Mouse (Mus musculus): ENCODE data around the gene Bud23. TPM values are rescaled to one million over a fixed set of nuclear protein-coding genes. Genes with fewer than 3 reads are reported as not detected.

The Bud23 gene
- polyA plus RNA-seq, 1 experiment: 56.4 TPM

- DNase-seq: no peak
- Histone ChIP-seq H3K4me1 (ENCODE audit: control insufficient read depth, insufficient read depth, low read length) (no peaks in the 10 kb centered on the region), H3K4me3 (replicated peaks; ENCODE audit: extremely low read depth, low read depth, low read length) (no peak overlapping the region)
- WGBS: 86% methylated on average over 5 of the region's 5 CpGs
- TF ChIP-seq POLR2A (IDR thresholded peaks at IDR 0.05; ENCODE audit: borderline replicate concordance, extremely low read depth, low read depth, low read length) (no peak), CTCF (IDR thresholded peaks at IDR 0.05; ENCODE audit: insufficient read depth, low read length) (no peak)
Measured at GRCm38 (mm10) chr5:135048539-135048938, 16.2 kb downstream of the Bud23 start.

DNA sequence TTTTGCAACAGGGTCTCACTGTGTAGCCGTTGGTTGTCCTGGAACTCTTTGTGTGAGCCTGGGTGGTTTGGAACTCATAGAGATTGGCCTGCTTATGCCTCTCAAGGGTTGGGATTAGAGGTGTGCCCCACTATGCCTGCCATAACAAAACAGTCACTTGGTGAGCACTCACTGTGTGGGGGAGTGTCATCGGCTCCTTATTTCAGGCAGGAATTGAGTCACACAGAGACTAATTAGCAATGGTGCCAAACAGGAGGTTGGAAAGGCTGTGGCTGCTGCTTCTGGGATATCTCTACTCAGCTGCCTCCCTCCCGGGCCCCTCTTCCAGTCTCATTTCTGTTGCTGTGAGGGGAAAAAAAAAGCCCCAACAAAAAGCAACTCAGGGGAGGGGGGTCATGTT, 20.2 kb downstream of the Bud23 start:
- no peak for TF ChIP-seq CTCF (IDR thresholded peaks at IDR 0.05; ENCODE audit: insufficient read depth, low read length)
- no peak for TF ChIP-seq POLR2A (IDR thresholded peaks at IDR 0.05; ENCODE audit: borderline replicate concordance, extremely low read depth, low read depth, low read length)
- no peak overlapping the region for H3K4me3 ChIP-seq (replicated peaks; ENCODE audit: extremely low read depth, low read depth, low read length)
- 87% methylated on average over 3 of the region's 3 CpGs for WGBS

DNA sequence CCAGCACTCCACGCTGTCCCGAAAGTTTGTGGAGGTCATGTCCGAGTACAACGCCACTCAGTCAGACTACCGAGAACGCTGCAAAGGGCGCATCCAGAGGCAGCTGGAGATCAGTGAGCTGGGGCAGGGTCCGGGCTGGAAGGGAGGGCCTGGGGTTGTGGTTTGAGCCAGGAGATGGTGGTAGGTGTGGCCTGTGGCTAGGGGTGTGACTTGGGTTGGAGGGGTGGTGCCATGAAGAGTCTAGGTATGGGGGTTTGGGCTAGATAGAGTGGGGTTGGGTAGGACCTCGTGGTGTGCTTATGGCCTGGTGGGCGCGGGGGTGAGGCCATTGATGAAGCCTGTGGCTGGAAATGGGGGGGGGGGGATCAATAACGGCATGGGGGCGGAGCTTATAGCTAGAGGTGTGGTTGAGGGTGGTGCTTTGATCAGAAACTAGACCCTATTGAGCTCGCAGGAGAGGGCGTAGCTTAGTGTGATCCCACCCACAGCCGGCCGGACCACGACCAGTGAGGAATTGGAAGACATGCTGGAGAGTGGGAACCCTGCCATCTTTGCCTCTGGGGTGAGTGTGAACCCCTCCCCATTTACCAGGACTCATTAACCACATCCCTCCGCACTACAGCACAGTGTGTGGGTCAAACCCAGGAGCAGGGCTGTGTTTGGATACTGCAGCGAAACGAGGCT, 22.5 kb downstream of the Bud23 start:
- Histone ChIP-seq H3K4me1 (ENCODE audit: control insufficient read depth, insufficient read depth, low read length) (no peaks in the 10 kb centered on the region), H3K4me3 (replicated peaks; ENCODE audit: extremely low read depth, low read depth, low read length) (no peak overlapping the region)
- no peak for TF ChIP-seq POLR2A (IDR thresholded peaks at IDR 0.05; ENCODE audit: borderline replicate concordance, extremely low read depth, low read depth, low read length)
- no peak for TF ChIP-seq CTCF (IDR thresholded peaks at IDR 0.05; ENCODE audit: insufficient read depth, low read length)
- DNase-seq: no peak
- WGBS: 71% methylated on average over 21 of the region's 21 CpGs

More for the DNA sequence above, 20.2 kb downstream of the Bud23 start:
- H3K4me1 ChIP-seq (ENCODE audit: control insufficient read depth, insufficient read depth, low read length): no peaks in the 10 kb centered on the region
- DNase-seq: no peak

GRCm38 (mm10) chr5:135040777-135041176, 24.0 kb downstream of the Bud23 start:
- TF ChIP-seq POLR2A (IDR thresholded peaks at IDR 0.05; ENCODE audit: borderline replicate concordance, extremely low read depth, low read depth, low read length): no peak
- TF ChIP-seq CTCF (IDR thresholded peaks at IDR 0.05; ENCODE audit: insufficient read depth, low read length): no peak
- no peaks in the 10 kb centered on the region for H3K4me1 ChIP-seq (ENCODE audit: control insufficient read depth, insufficient read depth, low read length)
- no peak for DNase-seq
- 64% methylated on average over 11 of the region's 11 CpGs for WGBS
- H3K4me3 ChIP-seq (replicated peaks; ENCODE audit: extremely low read depth, low read depth, low read length): no peak overlapping the region

- WGBS: 48% methylated on average over 6 of the region's 6 CpGs
- Histone ChIP-seq H3K4me1 (ENCODE audit: control insufficient read depth, insufficient read depth, low read length) (no peaks in the 10 kb centered on the region), H3K4me3 (replicated peaks; ENCODE audit: extremely low read depth, low read depth, low read length) (no peak overlapping the region)
- DNase-seq: no peak
- TF ChIP-seq CTCF (IDR thresholded peaks at IDR 0.05; ENCODE audit: insufficient read depth, low read length): no peak
Measured at GRCm38 (mm10) chr5:135040059-135040458, 24.7 kb downstream of the Bud23 start.

- DNase-seq: no peak
- no peak for TF ChIP-seq POLR2A (IDR thresholded peaks at IDR 0.05; ENCODE audit: borderline replicate concordance, extremely low read depth, low read depth, low read length)
- no peak for TF ChIP-seq CTCF (IDR thresholded peaks at IDR 0.05; ENCODE audit: insufficient read depth, low read length)
- no peak overlapping the region for H3K4me3 ChIP-seq (replicated peaks; ENCODE audit: extremely low read depth, low read depth, low read length)
- 79% methylated on average over 9 of the region's 9 CpGs for WGBS
- no peaks in the 10 kb centered on the region for H3K4me1 ChIP-seq (ENCODE audit: control insufficient read depth, insufficient read depth, low read length)
Measured at GRCm38 (mm10) chr5:135039541-135039940, 25.2 kb downstream of the Bud23 start.

DNA sequence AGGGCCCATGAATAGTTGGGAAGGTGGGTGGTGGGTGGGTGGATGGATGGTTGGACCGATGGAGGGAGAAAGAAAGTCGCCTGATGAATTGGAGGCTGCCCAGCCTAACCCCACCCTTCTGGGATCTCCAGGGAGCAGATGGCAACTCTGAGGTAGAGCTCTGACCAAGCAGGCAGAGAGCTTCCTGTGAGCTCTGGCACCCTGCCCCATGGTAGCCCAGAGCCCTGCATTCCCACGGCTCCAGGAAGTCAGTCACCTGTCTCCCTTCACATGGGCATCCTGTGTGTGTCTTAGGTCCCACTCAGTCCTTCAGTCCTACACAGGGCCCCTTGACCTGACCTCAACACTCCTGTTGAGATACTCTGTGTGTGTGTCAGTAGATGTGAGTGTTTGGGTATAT, 26.8 kb downstream of the Bud23 start:
- 61% methylated on average over 3 of the region's 3 CpGs for WGBS
- H3K4me1 ChIP-seq (ENCODE audit: control insufficient read depth, insufficient read depth, low read length): no peaks in the 10 kb centered on the region
- TF ChIP-seq POLR2A (IDR thresholded peaks at IDR 0.05; ENCODE audit: borderline replicate concordance, extremely low read depth, low read depth, low read length): no peak
- no peak for TF ChIP-seq CTCF (IDR thresholded peaks at IDR 0.05; ENCODE audit: insufficient read depth, low read length)
- DNase-seq: no peak
- H3K4me3 ChIP-seq (replicated peaks; ENCODE audit: extremely low read depth, low read depth, low read length): no peak overlapping the region

- no peak for DNase-seq
Measured at GRCm38 (mm10) chr5:135035608-135036359, 29.0 kb downstream of the Bud23 start.

GRCm38 (mm10) chr5:135034593-135034992, 30.2 kb downstream of the Bud23 start:
- 96% methylated on average over 2 of the region's 2 CpGs for WGBS
- Histone ChIP-seq H3K4me3 (replicated peaks; ENCODE audit: extremely low read depth, low read depth, low read length) (no peak overlapping the region), H3K4me1 (ENCODE audit: control insufficient read depth, insufficient read depth, low read length) (no peaks in the 10 kb centered on the region)
- no peak for TF ChIP-seq POLR2A (IDR thresholded peaks at IDR 0.05; ENCODE audit: borderline replicate concordance, extremely low read depth, low read depth, low read length)
- TF ChIP-seq CTCF (IDR thresholded peaks at IDR 0.05; ENCODE audit: insufficient read depth, low read length): no peak
- no peak for DNase-seq

More at GRCm38 (mm10) chr5:135035608-135036359, 29.0 kb downstream of the Bud23 start:
- Histone ChIP-seq H3K4me3 (replicated peaks; ENCODE audit: extremely low read depth, low read depth, low read length) (no peak overlapping the region), H3K4me1 (ENCODE audit: control insufficient read depth, insufficient read depth, low read length) (no peaks in the 10 kb centered on the region)
- 64% methylated on average over 18 of the region's 18 CpGs for WGBS
- TF ChIP-seq POLR2A (IDR thresholded peaks at IDR 0.05; ENCODE audit: borderline replicate concordance, extremely low read depth, low read depth, low read length): no peak
- TF ChIP-seq CTCF (IDR thresholded peaks at IDR 0.05; ENCODE audit: insufficient read depth, low read length): no peak

DNA sequence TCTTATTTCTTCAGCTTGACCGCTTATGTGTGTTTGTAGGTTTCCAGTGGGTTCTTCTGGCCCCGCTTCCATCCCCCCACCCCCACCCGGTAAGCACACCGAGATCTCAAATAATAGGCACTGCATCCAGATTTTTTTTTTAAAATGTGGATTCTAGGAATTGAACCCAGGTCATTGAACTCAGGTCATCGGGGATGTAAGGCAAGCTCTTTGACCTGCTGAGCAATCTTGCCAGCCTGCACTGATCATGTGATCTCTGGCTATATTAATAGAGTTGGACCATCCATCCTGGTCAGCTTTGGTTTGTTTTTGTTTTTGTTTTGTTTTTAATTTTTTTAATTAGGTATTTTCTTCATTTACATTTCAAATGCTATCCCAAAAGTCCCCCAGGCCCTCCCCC, 32.2 kb downstream of the Bud23 start:
- TF ChIP-seq CTCF (IDR thresholded peaks at IDR 0.05; ENCODE audit: insufficient read depth, low read length): no peak
- no peak for TF ChIP-seq POLR2A (IDR thresholded peaks at IDR 0.05; ENCODE audit: borderline replicate concordance, extremely low read depth, low read depth, low read length)
- no peak for DNase-seq
- Histone ChIP-seq H3K4me1 (ENCODE audit: control insufficient read depth, insufficient read depth, low read length) (peaks cover 3% of the 10 kb centered on the region; the same call in 1 of the 2 replicates), H3K4me3 (replicated peaks; ENCODE audit: extremely low read depth, low read depth, low read length) (no peak overlapping the region)
- WGBS: 85% methylated on average over 5 of the region's 5 CpGs

Measured in lung, adult 2 months (tissue).